Mouse (Mus musculus) liver, embryonic 14.5 days (tissue): ENCODE results near the gene Frat1.

Experiments
- CTCF ChIP-seq: IDR thresholded peaks from 2 replicates; pipeline ENCODE4 v1.5.1; 2016; ENCODE audit warnings: antibody characterized with exemption, low read depth, control low read depth
- EP300 ChIP-seq: IDR thresholded peaks from 2 replicates; pipeline ENCODE4 v1.6.1; 2016; ENCODE audit warnings: antibody characterized with exemption, low read depth

DNA sequence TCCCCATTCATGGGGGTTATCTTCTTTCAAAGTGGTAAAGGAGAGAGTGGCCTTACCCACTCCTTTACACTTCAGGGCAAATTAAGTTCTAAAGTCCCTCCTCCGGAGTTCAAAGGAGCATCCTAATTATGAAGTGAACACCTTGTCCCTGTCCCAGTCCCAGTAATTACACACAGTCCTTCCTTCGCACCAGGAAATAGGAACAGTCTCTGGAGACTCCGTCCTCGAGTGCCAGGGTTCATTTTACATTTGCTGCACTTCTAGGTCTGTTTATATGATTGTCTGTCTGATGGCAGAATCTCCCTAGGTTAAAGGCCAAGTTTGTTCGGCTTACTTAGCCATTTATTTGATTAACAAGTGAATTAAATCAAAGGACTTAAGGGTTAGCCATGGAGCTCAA lies 13.4 kb upstream of the Frat1 start:
- TF ChIP-seq CTCF, result no peak
- no peak for TF ChIP-seq EP300
